Mouse (Mus musculus): ENCODE results near the gene Jph2. TPM values are rescaled to one million over a fixed set of nuclear protein-coding genes. Genes with fewer than 3 reads are reported as not detected.

Gene Jph2
- not detected for total RNA-seq (2023)

GRCm38 (mm10) chr2:163397905-163398304 lies at the start of gene Jph2:
TSS of gene Jph2 (minus strand) at chr2:163397993.

DNA sequence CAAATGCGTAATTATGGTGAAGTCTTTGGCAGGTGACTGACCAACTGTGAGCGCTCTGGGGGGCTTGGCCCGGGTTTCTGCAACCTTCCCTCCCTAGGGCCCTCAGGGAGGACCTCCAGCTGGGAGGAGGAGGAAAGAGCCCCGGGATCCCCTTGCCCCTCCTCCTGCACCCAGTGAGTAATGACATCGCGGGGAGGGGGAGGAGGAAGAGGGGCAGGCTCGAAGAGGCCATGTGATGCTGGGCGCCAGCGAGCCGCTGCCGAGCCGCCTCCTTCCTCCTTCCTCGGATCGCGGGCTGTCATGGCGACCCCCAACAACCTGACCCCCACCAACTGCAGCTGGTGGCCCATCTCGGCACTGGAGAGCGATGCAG lies 40.4 kb upstream of the Jph2 start, which contains the start of gene Gdap1l1:
TSS of gene Gdap1l1 (plus strand) at position 231 of the 373 bp plus-strand sequence.

GRCm38 (mm10) chr2:163424597-163424996 lies 26.8 kb upstream of the Jph2 start, which contains the start of gene Oser1:
TSS of gene Oser1 (minus strand) at chr2:163424697.

Other genes with a start within 250 kb of the Jph2 start
- not detected for gene Tox2, start 194.9 kb downstream of the Jph2 start, total RNA-seq (2023)
- gene Oser1, start 26.7 kb upstream of the Jph2 start, total RNA-seq (2023), result 125 TPM
- gene Gdap1l1, start 40.5 kb upstream of the Jph2 start, total RNA-seq (2023), result not detected
- gene Fitm2, start 74.6 kb upstream of the Jph2 start, total RNA-seq (2023), result 4.6 TPM
- not detected for gene R3hdml, start 94.3 kb upstream of the Jph2 start, total RNA-seq (2023)
- gene Hnf4a, start 108.8 kb upstream of the Jph2 start, total RNA-seq (2023), result not detected
- 57.9 TPM for gene Ttpal, start 204.3 kb upstream of the Jph2 start, total RNA-seq (2023)
- 555 TPM for gene Serinc3, start 247.1 kb upstream of the Jph2 start, total RNA-seq (2023)

All from CD8-positive naive resting alpha-beta T cell, adult 57 days (primary cell).